Mouse (Mus musculus): ENCODE results near the gene Axl. TPM values are rescaled to one million over a fixed set of nuclear protein-coding genes. Genes with fewer than 3 reads are reported as not detected.
A peak's percentile ranks its signal among the peaks of the same experiment; 100 is the strongest.

Axl gene
- 60.6 and 61.8 TPM in 2 replicates for polyA plus RNA-seq (2016; fragmentation: Nextera tagmentation; extraction: Ambion mirVana)

DNA sequence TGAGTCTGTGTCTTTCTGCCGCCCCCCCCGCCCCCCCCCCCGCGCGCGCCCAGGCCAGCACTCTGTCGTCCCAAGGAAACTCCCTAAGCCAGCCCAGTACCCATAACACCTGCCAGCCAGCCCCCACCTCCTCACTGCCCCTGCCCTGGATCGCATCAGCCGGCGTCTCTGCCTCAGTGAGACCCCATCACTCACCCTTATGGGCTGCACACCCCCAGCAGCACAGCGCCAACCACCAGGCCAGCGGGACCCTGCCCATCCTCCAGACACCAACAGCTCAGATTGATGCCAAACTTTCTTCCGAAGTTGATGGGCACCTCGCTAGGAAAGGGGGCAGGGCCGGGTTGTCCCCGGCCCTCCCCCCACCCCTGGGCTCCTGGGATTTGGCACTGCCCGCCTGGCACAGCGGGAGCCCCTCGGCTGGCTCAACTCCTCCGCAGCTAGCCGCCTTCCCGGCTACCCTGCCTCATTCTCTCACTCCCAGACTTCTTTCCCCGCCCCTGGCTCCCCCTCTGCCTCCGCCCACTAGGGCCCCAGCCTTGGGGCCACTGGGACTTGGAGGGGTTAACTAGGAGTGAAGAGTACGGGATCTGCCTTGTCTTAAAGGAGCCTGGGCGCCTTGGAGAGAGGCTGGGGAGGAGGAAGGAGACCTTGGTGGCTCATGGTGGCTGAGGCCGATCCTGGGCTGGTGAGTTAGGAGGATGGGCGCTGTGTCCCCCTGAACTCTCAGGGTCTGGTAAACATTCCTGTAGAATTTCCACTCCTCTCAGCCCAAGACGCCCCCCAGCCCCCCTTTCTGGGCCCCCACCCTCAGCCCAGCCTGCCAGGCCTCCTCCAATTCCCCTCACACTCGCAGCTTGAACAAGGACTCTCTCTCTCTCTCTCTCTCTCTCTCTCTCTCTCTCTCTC lies at the start of gene Axl:
Gene Axl, minus strand, starts transcription at position 486 of the 909 bp plus-strand sequence.
- under 1% methylated on average over 24 of the region's 30 CpGs for WGBS
- H3K4me2 ChIP-seq = peak within 1 kb of the TSS; percentile 88
- peak; percentile 79 for ATAC-seq (ENCODE audit: insufficient number of reproducible peaks, low FRiP score)

DNA sequence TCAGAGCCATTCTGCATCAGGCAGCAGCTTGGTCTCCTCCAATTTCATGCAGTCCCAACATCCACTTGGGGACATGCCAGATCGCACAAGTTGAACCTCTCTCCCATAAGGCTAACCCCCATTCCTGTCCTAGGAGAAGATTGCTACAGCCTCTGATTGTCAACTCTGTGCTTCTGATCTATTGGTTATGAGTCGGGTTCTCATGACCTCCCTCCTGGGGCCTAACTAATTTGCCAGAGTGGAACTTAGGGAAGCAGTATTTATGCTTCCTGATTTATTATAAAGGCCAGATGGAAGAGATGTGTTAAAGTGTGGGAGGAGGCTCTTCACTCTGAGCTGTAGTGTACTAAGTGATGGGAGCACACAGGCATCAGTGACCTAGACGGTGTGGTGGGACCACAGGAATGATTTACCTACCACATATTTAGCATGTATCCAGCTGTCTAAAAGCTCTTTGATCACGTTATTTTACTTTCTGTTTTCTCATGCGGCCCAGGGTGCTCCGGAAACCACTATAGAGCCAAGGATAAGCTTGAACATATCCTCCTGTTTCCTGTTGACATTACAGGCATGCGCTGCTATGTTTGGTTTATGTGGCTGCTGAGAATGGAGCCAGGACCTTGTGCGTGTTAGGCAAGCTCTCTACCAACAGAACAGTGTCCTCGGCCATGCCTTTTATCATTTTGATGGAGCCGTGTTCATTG lies 46.8 kb upstream of the Axl start:
- no peaks in the 10 kb centered on the region for H3K27me3 ChIP-seq (replicated peaks)
- H3K9me3 ChIP-seq (replicated peaks) = no peaks in the 10 kb centered on the region
- 67% methylated on average over 10 of the region's 10 CpGs for WGBS
- H3K36me3 ChIP-seq = no peaks in the 10 kb centered on the region
- H3K27ac ChIP-seq (ENCODE audit: poor library complexity, severe bottlenecking) = no peak overlapping the region
- no peak overlapping the region for H3K4me2 ChIP-seq
- no peak overlapping the region for H3K4me3 ChIP-seq
- ATAC-seq (ENCODE audit: insufficient number of reproducible peaks, low FRiP score) = no peak
- H3K4me1 ChIP-seq (replicated peaks) = 0 out of 2 replicates have a peak, but pooled peaks cover 1% of the 10 kb centered on the region
- H3K9ac ChIP-seq = no peak overlapping the region

More for the DNA sequence above, at the start of gene Axl:
- H3K4me1 ChIP-seq (replicated peaks) = peaks cover 55% of the 10 kb centered on the region
- no peaks in the 10 kb centered on the region for H3K27me3 ChIP-seq (replicated peaks)
- H3K9ac ChIP-seq = peak within 1 kb of the TSS; percentile 82
- peak within 1 kb of the TSS; percentile 64 for H3K4me3 ChIP-seq
- H3K9me3 ChIP-seq (replicated peaks) = no peaks in the 10 kb centered on the region
- H3K36me3 ChIP-seq = peaks cover 10% of the 10 kb centered on the region; the same call in 1 of the 2 replicates
- peak within 1 kb of the TSS; percentile 20 for H3K27ac ChIP-seq (ENCODE audit: poor library complexity, severe bottlenecking)

DNA sequence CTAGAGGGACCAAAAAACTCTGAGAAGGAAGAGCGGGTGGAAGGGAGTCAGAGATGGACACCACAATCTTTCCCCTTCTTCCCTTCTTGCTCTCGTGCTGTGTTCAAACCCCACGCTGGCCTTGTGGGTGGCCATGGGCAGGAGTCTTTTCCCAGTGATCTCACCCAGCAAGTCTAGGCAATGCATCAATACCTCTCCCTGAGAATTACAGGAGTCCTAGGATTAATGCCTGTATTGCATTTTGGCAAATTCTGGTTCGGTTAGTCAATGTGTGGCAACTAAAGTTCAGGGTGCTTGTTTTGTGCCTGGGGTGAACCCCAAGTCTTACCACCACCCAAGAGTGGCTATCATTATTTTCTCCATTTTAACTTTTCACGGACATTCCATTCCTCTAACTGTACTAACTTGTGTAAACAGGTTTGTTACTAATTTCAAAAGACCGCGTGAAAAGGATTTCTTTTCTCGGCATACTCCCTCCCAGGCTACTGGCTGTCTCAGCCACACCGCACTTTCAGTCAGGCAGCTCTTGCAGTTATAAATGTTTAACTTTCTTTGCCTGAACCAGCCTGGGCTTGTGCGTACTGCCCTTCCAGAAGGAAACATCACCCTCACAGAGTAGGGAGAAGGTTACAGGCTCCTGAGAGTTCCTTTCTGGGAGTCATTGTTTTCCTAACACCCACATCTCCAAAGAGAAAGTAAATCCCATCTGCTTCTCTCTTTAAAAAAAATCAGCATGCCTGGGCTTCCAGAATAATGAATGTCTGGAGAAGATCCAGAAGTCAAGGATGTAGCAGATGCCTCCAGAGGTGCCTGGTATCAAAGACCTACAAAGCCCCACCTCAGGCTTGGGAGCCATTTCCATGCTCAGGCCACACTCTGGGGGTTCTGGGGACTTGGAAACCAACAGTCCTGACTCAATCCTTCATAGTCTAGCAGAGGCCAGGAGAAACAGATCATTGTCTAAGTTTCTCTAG lies 43.3 kb upstream of the Axl start:
- Histone ChIP-seq H3K36me3 (no peaks in the 10 kb centered on the region), H3K9me3 (replicated peaks) (no peaks in the 10 kb centered on the region), H3K27me3 (replicated peaks) (no peaks in the 10 kb centered on the region), H3K27ac (ENCODE audit: poor library complexity, severe bottlenecking) (no peak overlapping the region), H3K4me1 (replicated peaks) (peaks cover 6% of the 10 kb centered on the region; the same call in 1 of the 2 replicates), H3K4me3 (no peak overlapping the region), H3K9ac (no peak overlapping the region), H3K4me2 (no peak overlapping the region)
- 75% methylated on average over 10 of the region's 10 CpGs for WGBS
- ATAC-seq (ENCODE audit: insufficient number of reproducible peaks, low FRiP score) = no peak; the same call in 1 of the 2 replicates

DNA sequence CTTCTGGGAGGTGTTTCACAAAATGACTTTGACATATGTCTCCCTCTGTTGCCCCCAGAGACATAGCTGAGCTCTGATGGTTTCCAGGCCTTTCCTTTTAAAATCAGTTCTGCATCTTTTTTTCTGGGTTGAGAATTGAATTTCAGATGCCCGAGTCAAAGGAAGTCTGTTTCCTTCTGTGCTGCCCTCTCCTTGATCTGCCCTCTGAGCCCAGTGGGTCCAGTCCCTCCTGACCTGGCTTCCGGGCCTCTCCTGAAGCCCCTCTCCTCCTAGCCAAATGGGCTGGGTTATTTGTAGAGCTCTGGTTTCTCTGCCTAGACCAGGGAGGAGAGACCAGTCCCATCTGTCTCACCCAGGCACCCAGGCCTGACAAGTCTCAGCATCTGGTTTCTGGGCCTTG lies 41.7 kb upstream of the Axl start:
- 31% methylated on average over 2 of the region's 2 CpGs for WGBS
- no peaks in the 10 kb centered on the region for H3K27me3 ChIP-seq (replicated peaks)
- H3K4me3 ChIP-seq = no peak overlapping the region
- H3K9ac ChIP-seq = no peak overlapping the region
- H3K27ac ChIP-seq (ENCODE audit: poor library complexity, severe bottlenecking) = no peak overlapping the region
- no peaks in the 10 kb centered on the region for H3K9me3 ChIP-seq (replicated peaks)
- no peaks in the 10 kb centered on the region for H3K36me3 ChIP-seq
- no peak overlapping the region for H3K4me2 ChIP-seq
- peaks cover 6% of the 10 kb centered on the region; the same call in 1 of the 2 replicates for H3K4me1 ChIP-seq (replicated peaks)
- no peak for ATAC-seq (ENCODE audit: insufficient number of reproducible peaks, low FRiP score)

DNA sequence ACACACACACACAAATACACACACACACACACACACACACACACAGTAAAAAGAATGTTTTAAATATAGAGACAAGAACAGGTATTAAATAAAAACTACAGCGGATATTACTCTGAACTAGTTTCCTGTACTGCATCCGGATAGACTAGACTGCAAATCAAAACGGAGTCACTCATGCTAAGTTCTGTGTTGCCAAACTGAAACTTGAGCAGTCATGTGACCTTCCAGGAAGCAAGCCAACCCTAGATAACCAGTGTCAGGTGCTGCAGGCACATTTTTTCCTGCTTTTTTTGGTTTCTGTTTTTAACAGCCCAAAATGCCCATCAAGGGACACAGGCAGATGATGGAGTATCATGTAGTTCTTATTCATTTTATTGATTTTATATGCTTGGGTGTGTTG lies 38.7 kb upstream of the Axl start:
- no peaks in the 10 kb centered on the region for H3K27me3 ChIP-seq (replicated peaks)
- no peaks in the 10 kb centered on the region for H3K9me3 ChIP-seq (replicated peaks)
- H3K36me3 ChIP-seq = no peaks in the 10 kb centered on the region
- no peak overlapping the region for H3K4me3 ChIP-seq
- H3K4me1 ChIP-seq (replicated peaks) = peaks cover 6% of the 10 kb centered on the region; the same call in 1 of the 2 replicates
- no peak overlapping the region for H3K9ac ChIP-seq
- 42% methylated on average over 3 of the region's 3 CpGs for WGBS
- no peak for ATAC-seq (ENCODE audit: insufficient number of reproducible peaks, low FRiP score)
- H3K27ac ChIP-seq (ENCODE audit: poor library complexity, severe bottlenecking) = no peak overlapping the region
- H3K4me2 ChIP-seq = no peak overlapping the region

DNA sequence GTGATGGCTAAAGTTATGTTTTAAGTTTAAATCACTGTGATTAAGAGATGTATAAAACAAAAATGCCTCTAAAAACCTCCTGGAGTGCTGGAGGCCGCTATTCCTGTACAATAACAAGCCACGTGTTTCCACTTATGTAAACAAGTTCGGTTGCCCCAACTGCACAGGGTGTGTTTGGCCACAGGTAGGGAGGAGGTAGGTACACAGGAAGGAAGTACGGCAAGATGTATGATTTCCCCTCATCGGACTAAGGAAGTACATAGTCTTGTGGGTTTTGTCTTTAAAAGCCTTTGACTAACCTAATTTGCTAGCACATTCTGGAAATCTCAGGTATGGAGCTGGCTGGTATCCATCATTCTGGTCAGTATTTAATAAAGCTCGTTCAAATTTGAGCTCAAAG lies 37.5 kb upstream of the Axl start:
- ATAC-seq (ENCODE audit: insufficient number of reproducible peaks, low FRiP score) = no peak
- no peak overlapping the region for H3K4me2 ChIP-seq
- H3K4me3 ChIP-seq = no peak overlapping the region
- no peaks in the 10 kb centered on the region for H3K27me3 ChIP-seq (replicated peaks)
- H3K9me3 ChIP-seq (replicated peaks) = no peaks in the 10 kb centered on the region
- no peaks in the 10 kb centered on the region for H3K36me3 ChIP-seq
- no peak overlapping the region for H3K27ac ChIP-seq (ENCODE audit: poor library complexity, severe bottlenecking)
- peaks cover 6% of the 10 kb centered on the region; the same call in 1 of the 2 replicates for H3K4me1 ChIP-seq (replicated peaks)
- 74% methylated on average over 6 of the region's 6 CpGs for WGBS
- H3K9ac ChIP-seq = no peak overlapping the region

DNA sequence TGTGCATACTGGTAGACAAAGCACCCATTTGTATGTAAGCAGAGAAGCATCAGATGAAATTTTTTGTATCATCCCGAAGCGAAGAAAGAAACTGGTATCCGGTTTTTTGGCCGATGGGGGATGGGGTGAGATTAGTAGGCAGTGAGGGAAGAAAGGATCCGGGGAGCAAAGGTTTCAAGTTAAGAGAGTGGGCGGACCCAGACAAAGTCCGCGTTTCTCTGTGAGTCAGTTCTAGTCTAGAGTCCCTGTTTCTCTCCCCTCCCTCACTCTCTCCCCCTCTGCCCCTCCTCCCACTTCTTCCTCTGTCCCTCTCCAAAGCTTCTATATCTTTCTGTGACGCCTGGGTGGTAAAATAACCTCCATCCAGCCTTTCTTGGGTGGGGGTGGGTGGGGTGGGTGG lies 36.5 kb upstream of the Axl start:
- Histone ChIP-seq H3K4me1 (replicated peaks) (peaks cover 3% of the 10 kb centered on the region; the same call in 1 of the 2 replicates), H3K36me3 (no peaks in the 10 kb centered on the region), H3K9me3 (replicated peaks) (no peaks in the 10 kb centered on the region), H3K27ac (ENCODE audit: poor library complexity, severe bottlenecking) (no peak overlapping the region), H3K27me3 (replicated peaks) (no peaks in the 10 kb centered on the region), H3K9ac (no peak overlapping the region), H3K4me2 (no peak overlapping the region), H3K4me3 (no peak overlapping the region)
- WGBS = 46% methylated on average over 9 of the region's 9 CpGs
- ATAC-seq (ENCODE audit: insufficient number of reproducible peaks, low FRiP score) = no peak

DNA sequence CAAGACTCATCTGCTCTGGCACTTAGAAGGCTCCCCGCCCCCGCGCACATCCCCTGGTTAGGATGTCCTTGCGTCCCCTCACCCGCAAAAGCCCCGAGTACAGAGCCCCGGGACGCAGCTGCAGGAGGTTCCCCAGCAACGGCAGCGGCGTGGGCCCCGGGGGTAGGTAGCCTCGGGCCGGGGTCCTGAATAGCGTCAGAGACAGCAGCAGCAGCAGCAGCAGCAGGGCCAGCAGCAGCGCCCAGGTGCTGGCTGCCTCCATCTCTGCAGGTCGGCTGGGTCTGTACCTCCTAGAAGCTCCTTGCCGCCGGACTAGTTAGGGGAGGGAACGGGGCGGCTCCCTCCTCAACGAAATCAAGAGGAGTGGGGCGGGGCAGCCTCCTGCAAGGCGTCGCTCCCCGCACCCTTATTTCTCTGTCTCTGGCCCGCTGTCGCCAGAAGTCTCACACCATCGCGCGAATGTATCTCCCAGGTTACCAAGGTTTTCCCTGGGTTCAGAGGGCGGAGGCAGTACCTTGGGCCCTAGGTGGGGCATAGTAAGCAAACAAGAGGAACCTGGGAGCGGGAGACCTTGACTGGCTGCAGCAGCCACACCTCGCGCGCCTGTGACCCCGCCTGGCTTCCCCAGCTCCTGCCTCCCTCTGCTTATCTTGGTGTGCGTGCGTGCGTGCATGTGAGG lies 27.9 kb upstream of the Axl start, which contains the start of gene Cyp2s1:
Gene Cyp2s1, minus strand, starts transcription at position 673 of the 679 bp plus-strand sequence.
- H3K9ac ChIP-seq = peak within 1 kb of the TSS; percentile 45
- no peak within 1 kb of the TSS for H3K27ac ChIP-seq (ENCODE audit: poor library complexity, severe bottlenecking)
- H3K4me3 ChIP-seq = peak within 1 kb of the TSS; percentile 45
- no peak for ATAC-seq (ENCODE audit: insufficient number of reproducible peaks, low FRiP score)
- peaks cover 38% of the 10 kb centered on the region for H3K27me3 ChIP-seq (replicated peaks)
- H3K36me3 ChIP-seq = no peaks in the 10 kb centered on the region
- peak within 1 kb of the TSS; percentile 77 for H3K4me2 ChIP-seq
- H3K9me3 ChIP-seq (replicated peaks) = no peaks in the 10 kb centered on the region
- peaks cover 10% of the 10 kb centered on the region; the same call in 1 of the 2 replicates for H3K4me1 ChIP-seq (replicated peaks)
- WGBS = under 1% methylated on average over 40 of the region's 40 CpGs

DNA sequence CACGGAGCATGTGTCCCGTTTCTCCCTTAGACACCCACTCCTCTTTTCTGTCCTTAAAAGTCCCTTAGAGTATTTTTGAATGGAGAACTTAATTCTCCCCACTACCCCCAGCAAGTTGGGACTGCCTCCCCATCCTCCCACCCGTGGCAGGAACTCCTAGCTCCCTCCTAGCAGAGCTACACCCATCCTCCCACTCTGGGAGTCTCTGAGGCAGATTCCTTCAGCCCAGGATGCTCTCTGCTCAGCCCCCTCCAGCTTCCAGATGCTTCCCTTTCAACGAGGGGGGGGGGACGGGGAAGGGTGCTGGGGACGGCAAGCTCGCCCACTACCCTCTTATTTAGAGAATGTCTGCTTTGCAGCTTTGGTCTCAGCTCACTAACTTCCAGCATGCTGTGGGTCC lies 27.1 kb upstream of the Axl start:
- H3K4me2 ChIP-seq = peak overlapping the region; percentile 77
- no peaks in the 10 kb centered on the region for H3K36me3 ChIP-seq
- no peaks in the 10 kb centered on the region for H3K9me3 ChIP-seq (replicated peaks)
- H3K27ac ChIP-seq (ENCODE audit: poor library complexity, severe bottlenecking) = no peak overlapping the region
- ATAC-seq (ENCODE audit: insufficient number of reproducible peaks, low FRiP score) = no peak
- H3K9ac ChIP-seq = no peak overlapping the region; the same call in 1 of the 2 replicates
- 21% methylated on average over 7 of the region's 7 CpGs for WGBS
- peaks cover 38% of the 10 kb centered on the region for H3K27me3 ChIP-seq (replicated peaks)
- H3K4me1 ChIP-seq (replicated peaks) = peaks cover 10% of the 10 kb centered on the region; the same call in 1 of the 2 replicates
- no peak overlapping the region; the same call in 1 of the 2 replicates for H3K4me3 ChIP-seq

DNA sequence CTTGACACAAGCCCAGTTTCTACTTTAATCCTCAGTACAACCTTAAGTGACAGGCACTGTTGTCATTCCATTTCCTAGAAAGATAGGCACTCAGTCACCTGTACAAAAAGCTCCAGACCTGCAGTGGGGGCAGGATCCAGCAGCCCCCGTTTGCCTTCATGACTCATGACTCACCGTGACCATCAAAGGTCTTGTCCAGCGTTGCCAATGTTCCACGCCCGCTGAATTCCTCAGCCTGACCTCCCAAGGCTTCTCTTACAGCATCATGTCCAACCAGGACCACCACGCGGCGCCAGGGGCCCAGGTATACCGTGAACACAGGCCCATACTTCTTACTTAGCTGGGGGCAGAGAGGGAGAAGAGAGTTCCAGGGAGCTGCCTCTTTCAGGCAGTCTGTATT lies 26.2 kb upstream of the Axl start:
- Histone ChIP-seq H3K4me2 (no peak overlapping the region), H3K4me1 (replicated peaks) (peaks cover 10% of the 10 kb centered on the region; the same call in 1 of the 2 replicates), H3K27ac (ENCODE audit: poor library complexity, severe bottlenecking) (no peak overlapping the region), H3K9ac (no peak overlapping the region), H3K9me3 (replicated peaks) (no peaks in the 10 kb centered on the region), H3K4me3 (no peak overlapping the region), H3K36me3 (no peaks in the 10 kb centered on the region), H3K27me3 (replicated peaks) (peaks cover 38% of the 10 kb centered on the region)
- WGBS = 71% methylated on average over 9 of the region's 9 CpGs
- no peak for ATAC-seq (ENCODE audit: insufficient number of reproducible peaks, low FRiP score)
